Mouse (Mus musculus) large intestine, adult 2 months (tissue): ENCODE data around the gene BC048679. TPM values are rescaled to one million over a fixed set of nuclear protein-coding genes. Genes with fewer than 3 reads are reported as not detected.
A peak's percentile ranks its signal among the peaks of the same experiment; 100 is the strongest.

Experiments
- DNase-seq: peaks from one replicate; pipeline ENCODE4 v3.0.0-alpha.2; 2012; ENCODE audit warnings: low read depth, low spot score
- WGBS: fragments of 180-500 bp; shearing (Covaris S2); methylation state at CpG from one replicate; pipeline ENCODE4 v1.1.7; 2018; 5-methylcytosine and 5-hydroxymethylcytosine counted together
- polyA plus RNA-seq: library from polyadenylated mRNA; depleted of rRNA; stranded (reverse); fragments of >200 nt; gene quantifications from 2 replicates; pipeline ENCODE4 v1.2.3, GENCODE M21; 2012; rRNA removed

The BC048679 gene
- not detected in 2 replicates for polyA plus RNA-seq

DNA sequence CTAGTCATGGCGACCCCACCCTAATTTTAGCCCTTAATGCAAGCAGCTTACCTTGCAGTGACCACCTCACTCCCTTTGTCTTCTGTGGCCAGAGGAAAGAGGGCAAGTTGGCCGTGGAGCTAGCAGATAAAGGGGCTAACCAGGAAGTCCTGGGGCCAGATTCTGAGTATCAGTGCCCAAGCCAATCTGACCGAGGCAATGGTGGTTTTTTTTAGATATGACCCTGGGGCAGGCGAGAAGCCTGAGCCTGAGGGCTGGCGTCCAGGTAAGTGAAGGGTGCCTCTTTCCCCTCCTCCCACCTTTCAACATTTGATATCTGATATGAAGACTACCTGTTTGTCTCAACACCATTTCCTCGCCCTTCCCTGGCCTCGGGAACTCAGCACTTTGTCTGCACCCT, at the start of gene BC048679:
Gene BC048679, minus strand, starts transcription at position 101 of the 400 bp plus-strand sequence.
- DNase-seq: no peak
- WGBS: 60% methylated on average over 7 of the region's 7 CpGs

DNA sequence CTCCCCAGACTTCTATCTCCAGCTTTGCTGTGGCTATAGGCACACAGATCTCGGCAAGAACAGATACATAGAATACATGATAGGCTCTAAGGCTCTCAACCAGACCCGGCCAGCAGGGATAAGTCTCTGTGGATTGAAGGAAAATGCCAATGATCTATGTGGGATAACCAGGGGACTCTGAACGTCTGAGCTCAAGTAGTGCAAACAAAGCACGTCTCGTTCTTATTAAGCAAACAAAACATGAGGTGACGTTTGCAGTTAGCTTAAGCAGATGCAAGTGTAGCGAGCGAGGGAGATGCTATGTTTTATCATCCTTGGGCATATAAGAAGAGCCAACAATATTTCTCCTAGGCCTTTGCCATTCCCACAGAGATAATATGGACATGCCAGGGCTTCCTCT, 44.9 kb upstream of the BC048679 start:
- WGBS: 47% methylated on average over 8 of the region's 8 CpGs
- no peak for DNase-seq

DNA sequence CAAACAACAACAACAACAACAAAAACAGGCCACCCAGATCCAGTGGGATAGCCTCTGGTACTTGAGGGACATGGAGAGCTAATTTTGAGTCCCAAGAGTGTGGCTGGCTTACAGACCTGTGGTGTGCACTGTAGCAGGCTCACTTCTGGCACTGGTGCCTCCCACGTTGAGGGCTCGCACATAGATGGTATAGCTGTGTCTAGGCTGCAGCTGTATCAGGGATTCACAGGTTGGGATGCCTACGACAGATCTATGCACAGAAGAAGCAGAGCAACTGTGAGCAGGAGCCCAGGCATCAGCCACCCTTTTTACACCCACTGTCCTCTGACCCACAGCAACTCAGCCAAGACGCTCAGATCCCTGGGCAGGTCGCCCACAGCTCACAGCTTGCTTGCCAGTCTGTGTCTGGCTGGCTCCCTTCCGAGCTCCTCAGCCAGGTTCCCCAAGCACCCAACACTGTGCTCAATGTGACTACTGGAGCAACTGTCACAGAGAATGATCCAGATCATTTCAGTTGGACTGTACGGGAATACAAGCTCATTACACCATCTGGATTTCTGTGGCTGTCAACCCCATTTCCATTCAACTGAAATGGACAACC, 43.9 kb upstream of the BC048679 start:
- no peak for DNase-seq
- 71% methylated on average over 7 of the region's 7 CpGs for WGBS

GRCm38 (mm10) chr7:81540999-81541398, 42.9 kb upstream of the BC048679 start:
- WGBS: 34% methylated on average over 1 of the region's 1 CpGs
- DNase-seq: no peak

- no peak for DNase-seq
- 46% methylated on average over 2 of the region's 2 CpGs for WGBS
These were observed 41.5 kb upstream of the BC048679 start for GRCm38 (mm10) chr7:81539565-81539964.

DNA sequence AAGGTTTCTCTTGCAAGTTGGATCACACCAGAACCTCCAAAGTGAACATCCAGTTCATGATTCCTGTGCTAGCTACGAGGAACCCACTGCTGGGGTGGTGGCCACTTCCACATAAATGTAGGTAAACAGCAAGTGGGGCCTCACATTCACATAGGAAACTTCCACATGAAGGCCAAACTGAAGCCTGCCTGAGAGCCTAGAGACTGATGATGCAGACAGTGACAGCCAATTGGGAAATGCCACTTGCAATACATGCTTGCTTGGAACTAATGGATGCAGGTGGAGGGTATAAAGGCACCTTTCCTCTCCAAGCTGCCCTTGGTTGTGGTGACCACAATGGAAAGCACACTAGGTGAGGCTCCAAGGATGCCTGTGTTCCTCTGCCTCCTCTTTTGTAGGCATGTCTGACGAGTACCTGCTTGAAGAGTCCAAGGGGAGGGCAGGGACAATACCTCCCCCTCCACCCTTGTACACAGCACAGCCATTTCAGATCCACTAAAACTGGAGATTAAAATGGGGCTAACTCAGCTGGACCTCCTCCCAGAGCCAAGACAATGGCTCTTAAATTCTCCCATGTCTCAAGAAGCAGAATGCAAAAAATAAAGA, 40.1 kb upstream of the BC048679 start:
- DNase-seq: no peak

GRCm38 (mm10) chr7:81536478-81536877, 38.4 kb upstream of the BC048679 start:
- 88% methylated on average over 4 of the region's 4 CpGs for WGBS
- DNase-seq: no peak

More for the DNA sequence above, 40.1 kb upstream of the BC048679 start:
- 82% methylated on average over 2 of the region's 2 CpGs for WGBS

DNA sequence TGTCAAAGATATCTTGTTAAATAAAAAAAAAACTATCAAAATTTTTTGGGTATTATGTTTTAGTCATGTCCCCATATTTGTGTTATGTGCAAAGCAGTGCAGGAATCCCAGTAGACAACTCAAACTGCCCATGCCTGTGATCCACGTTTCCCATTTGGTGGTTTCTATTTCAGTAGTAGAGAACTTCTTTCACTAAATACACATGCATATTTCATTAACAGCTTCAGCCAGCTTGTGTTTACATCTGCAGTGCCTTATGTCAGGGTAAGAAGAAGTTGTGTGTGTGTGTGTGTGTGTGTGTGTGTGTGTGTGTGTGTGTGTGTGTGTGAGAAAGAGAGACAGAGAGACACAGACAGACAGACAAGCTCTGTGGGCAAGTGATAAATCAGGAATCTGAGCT, 33.4 kb upstream of the BC048679 start:
- WGBS: 73% methylated on average over 1 of the region's 1 CpGs
- DNase-seq: no peak

DNA sequence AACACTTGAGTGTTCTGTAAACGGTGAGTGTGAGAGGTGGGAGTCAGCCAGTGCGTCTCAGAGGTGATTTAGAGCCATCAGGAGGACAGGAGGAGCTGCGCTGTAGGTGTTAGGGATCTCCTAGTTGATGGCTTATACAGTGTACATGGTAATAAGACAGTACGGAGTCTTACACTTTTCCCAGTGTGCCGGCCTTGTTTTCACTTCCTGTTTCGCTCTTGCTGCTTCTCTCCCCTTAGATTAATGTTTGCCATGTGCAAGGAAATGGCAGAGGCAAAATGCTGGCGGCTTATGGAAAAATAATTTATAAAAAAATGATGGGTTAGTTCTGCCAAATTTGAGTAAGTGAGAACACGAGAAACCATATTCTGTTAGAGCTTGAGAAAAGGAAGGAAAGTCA, 30.8 kb upstream of the BC048679 start:
- no peak for DNase-seq
- WGBS: 88% methylated on average over 8 of the region's 8 CpGs

DNA sequence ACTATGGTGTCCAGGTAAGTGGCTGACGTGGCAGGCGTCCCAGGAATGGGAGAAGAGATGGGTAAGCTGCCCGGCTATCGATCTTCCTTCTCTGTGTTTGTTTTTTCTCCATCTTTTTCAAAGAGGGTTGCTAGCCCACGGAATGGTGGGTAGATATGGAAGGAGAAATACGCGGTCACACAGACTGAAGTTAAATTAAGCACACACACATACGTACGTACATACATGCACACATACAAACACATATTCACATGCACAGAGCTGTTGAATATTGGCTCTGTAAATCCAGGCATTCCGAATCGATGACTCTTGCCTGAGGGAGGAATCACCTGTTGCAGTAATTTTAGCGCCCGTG, 25.6 kb upstream of the BC048679 start:
- WGBS: 2% methylated on average over 13 of the region's 13 CpGs
- DNase-seq: no peak

GRCm38 (mm10) chr7:81523008-81523662, 25.1 kb upstream of the BC048679 start:
- peak; percentile 81 for DNase-seq
- under 1% methylated on average over 31 of the region's 31 CpGs for WGBS

DNA sequence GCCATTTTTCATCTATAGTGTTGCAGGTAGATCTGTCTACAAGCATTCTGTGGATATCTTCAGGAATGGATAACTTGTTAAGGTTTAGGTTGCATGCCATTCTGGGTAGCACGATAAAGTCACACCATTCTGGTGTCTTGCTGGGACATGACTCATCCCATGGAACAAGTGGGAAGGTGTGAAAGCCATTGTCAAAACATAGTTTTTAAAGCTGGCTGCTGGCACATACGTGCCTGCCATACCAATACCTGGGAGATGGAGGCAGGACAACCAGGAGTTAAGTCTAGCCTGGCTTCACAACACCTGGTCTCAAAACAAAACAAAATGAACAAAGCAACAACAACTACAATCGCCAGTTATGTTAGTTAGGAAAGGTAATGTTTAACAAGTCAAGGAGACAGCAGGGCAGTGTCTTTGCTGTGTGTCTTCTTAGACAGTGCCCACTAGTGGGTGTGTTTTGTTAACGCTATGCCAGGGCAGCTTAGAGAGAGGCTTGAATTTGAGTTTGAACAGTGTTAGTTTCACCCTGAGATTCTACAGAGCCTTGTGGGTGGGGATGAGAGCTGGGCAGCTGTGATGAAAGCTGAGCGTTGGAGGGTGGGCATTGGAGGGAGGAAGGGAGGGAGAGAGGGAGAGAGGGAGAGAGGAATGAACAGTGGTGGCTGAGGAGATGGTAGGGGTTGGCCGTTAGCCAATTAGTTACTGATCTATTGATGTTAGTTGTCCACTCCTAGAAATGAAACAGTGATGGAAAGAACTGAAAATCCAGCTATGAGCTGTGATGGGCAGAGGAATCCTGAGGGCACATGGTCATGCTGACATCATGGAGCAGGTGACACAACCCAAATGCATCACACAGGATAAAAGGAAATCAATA, 18.3 kb upstream of the BC048679 start:
- no peak for DNase-seq

GRCm38 (mm10) chr7:81514906-81515590, 17.0 kb upstream of the BC048679 start:
- 36% methylated on average over 13 of the region's 13 CpGs for WGBS
- no peak for DNase-seq

More for the DNA sequence above, 18.3 kb upstream of the BC048679 start:
- 46% methylated on average over 6 of the region's 6 CpGs for WGBS

DNA sequence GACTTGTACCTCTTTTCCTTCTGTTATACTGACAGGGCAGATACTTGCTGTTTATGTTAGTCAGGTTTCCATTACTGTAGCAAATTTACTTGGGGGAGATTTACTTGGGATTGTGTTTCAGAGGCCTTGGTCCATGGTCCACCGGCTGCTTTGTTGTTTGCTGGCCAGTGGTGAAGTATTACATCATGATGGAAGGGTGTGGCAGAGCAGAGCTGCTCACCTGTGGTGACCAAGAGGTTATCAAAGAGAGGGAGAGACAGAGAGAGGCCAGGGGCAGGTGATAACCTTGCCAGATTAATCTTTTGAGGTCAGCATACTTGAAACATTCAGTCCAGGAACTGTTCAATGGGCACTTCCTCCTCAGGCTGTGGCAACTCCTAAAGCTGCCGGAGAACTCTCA, 3.0 kb upstream of the BC048679 start:
- DNase-seq: no peak
- WGBS: 52% methylated on average over 2 of the region's 2 CpGs

GRCm38 (mm10) chr7:81497171-81497570, 910 bp downstream of the BC048679 start:
- no peak for DNase-seq
- WGBS: 27% methylated on average over 6 of the region's 6 CpGs

- under 1% methylated on average over 57 of the region's 57 CpGs for WGBS
- no peak for DNase-seq
These were observed 4.6 kb downstream of the BC048679 start, which contains the start of gene Ap3b2 for GRCm38 (mm10) chr7:81493331-81494021. TSS of gene Ap3b2 (minus strand) at chr7:81493925.

DNA sequence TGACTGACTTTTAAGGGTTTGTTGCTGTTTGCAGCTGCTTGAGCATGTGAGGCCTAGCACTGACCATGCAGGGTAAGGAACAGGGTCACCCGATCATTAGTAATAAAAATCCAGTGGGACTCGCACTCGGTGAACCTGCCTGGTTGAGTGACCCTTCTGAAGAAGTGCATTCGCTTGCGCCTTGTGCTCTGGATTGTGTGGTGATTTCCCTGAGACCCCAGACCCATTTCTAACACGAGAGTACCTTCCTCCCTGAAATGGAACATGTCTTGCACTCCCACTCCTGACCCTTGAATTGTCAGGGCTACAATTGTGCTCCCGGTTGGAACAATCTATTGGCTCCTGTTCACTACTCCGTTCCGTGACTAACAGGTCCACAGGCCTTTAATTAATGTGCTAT, 5.5 kb downstream of the BC048679 start:
- WGBS: 48% methylated on average over 9 of the region's 9 CpGs

DNA sequence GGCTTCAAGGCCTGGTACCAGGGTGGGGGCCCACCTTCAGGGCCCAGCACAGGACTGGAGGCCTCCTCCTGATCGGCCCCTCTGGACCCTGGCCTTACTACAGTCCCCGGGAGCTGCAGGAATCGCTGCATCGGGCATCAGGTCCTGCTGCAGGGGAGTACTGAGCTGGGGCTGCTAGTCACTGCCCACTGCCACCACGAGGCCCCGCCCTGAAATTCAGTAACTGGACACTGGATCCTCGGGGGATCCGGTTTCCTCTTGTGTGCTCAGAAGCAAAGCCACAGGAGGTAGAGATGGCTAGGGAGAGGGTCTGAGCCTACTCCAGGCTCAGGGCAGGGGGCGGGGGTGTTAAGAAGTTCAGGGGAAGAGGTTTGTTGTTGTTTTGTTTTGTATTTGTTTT, 8.4 kb downstream of the BC048679 start:
- DNase-seq: no peak
- WGBS: 13% methylated on average over 9 of the region's 9 CpGs

More for the DNA sequence above, 5.5 kb downstream of the BC048679 start:
- no peak for DNase-seq

- DNase-seq: no peak
- WGBS: 4% methylated on average over 8 of the region's 8 CpGs
These were observed 17.3 kb downstream of the BC048679 start for GRCm38 (mm10) chr7:81480800-81481199.
